Mouse (Mus musculus) midbrain, embryonic 12.5 days (tissue): Measurements from ENCODE around the gene Cmc1. TPM values are rescaled to one million over a fixed set of nuclear protein-coding genes. Genes with fewer than 3 reads are reported as not detected.

Experiments
- polyA plus RNA-seq: library from polyadenylated mRNA; unstranded; fragments of >200 nt; fragmentation: Nextera tagmentation; extraction: Ambion mirVana; gene quantifications from 2 replicates; pipeline ENCODE4 v1.2.1, GENCODE M21; 2016

The Cmc1 gene
- polyA plus RNA-seq, 1 experiment from 2014 or later: 45.0 TPM

Other genes with a start within 250 kb of the Cmc1 start
- 78.7 and 80.6 TPM in 2 replicates for gene Azi2, start 109.7 kb downstream of the Cmc1 start, polyA plus RNA-seq